Mouse (Mus musculus) G1E (cell line): ENCODE measurements around the gene Kcnj3. TPM values are rescaled to one million over a fixed set of nuclear protein-coding genes. Genes with fewer than 3 reads are reported as not detected.
"Not testable (repeated sequence)": the region's sequence is repeated elsewhere in the genome, so short reads cannot be mapped to it uniquely, and the experiment has no call there.

Source experiments
- ATAC-seq: 2 replicates; pipeline ENCODE4 v1.8.0; 2016; ENCODE audit warnings: mild to moderate bottlenecking; ENCODE audit not compliant: insufficient number of reproducible peaks, poor library complexity, low FRiP score, severe bottlenecking; ENCODE audit errors: extremely low read depth
- DNase-seq: peaks from one replicate; pipeline ENCODE4 v3.0.0; 2012; ENCODE audit warnings: low spot score
- H3K27me3 ChIP-seq: 2 replicates; pipeline ENCODE4 v1.6.1; 2012; ENCODE audit warnings: mild to moderate bottlenecking, low read length, inconsistent platforms; ENCODE audit not compliant: insufficient read depth
- H3K36me3 ChIP-seq: replicated peaks from 2 replicates; pipeline ENCODE3; 2012; ENCODE audit warnings: mild to moderate bottlenecking, inconsistent platforms
- H3K4me1 ChIP-seq: 2 replicates; pipeline ENCODE4 v1.6.1; 2012; ENCODE audit warnings: low read depth, low read length, inconsistent platforms, mixed read lengths; ENCODE audit not compliant: insufficient read depth
- H3K4me3 ChIP-seq: 2 replicates; pipeline ENCODE4 v1.5.1; 2012; ENCODE audit warnings: low read depth, mild to moderate bottlenecking, inconsistent platforms, low read length, moderate library complexity, mixed read lengths
- H3K9me3 ChIP-seq: replicated peaks from 2 replicates; pipeline ENCODE4 v1.6.1; 2012; ENCODE audit warnings: inconsistent platforms
- CTCF ChIP-seq: IDR thresholded peaks from 2 replicates; pipeline ENCODE4 v1.5.1; 2012; ENCODE audit warnings: low read depth, low read length, inconsistent platforms, mixed read lengths
- GATA1 ChIP-seq: IDR thresholded peaks from 2 replicates; pipeline ENCODE4 v1.6.1; 2012; ENCODE audit warnings: borderline replicate concordance, low read length, inconsistent platforms, mixed read lengths
- GATA2 ChIP-seq: IDR thresholded peaks from 2 replicates; pipeline ENCODE4 v1.6.1; 2012; ENCODE audit warnings: low read depth, low read length, inconsistent platforms, borderline replicate concordance
- POLR2AphosphoS5 ChIP-seq: IDR thresholded peaks from 2 replicates; pipeline ENCODE4 v1.6.1; 2012; ENCODE audit warnings: low read depth, low read length, inconsistent platforms; ENCODE audit not compliant: insufficient replicate concordance
- TAL1 ChIP-seq: conservative IDR thresholded peaks from 2 replicates; pipeline ENCODE4 v1.6.1; 2012; ENCODE audit warnings: low read depth, low read length, inconsistent platforms, mixed read lengths
- polyA plus RNA-seq: library from polyadenylated mRNA; stranded (reverse); fragments of >175 nt; gene quantifications from 2 replicates; pipeline ENCODE4 v1.2.3, GENCODE M21; 2012
- total RNA-seq, 2 experiments: library from RNA; stranded (forward) in 1 of 2; stranded (reverse) in 1 of 2; fragments of 200-1000 nt in 1 of 2; fragments of >200 nt in 1 of 2; fragmentation: Nextera tagmentation in 1 of 2; gene quantifications; 2 replicates each; pipeline ENCODE4 v1.2.3; 2014 to 2017

Gene Kcnj3
- total and polyA plus RNA-seq, 3 experiments: 0.11 TPM; not detected in 2

- H3K4me3 ChIP-seq: no peak overlapping the region
- TF ChIP-seq TAL1: no peak
- TF ChIP-seq POLR2AphosphoS5: no peak
- no peak for TF ChIP-seq CTCF
- no peak for TF ChIP-seq GATA1
- no peak for TF ChIP-seq GATA2
- DNase-seq (no peak), ATAC-seq (no peak)
- H3K9me3 ChIP-seq: no peaks in the 10 kb centered on the region
- no peaks in the 10 kb centered on the region for H3K27me3 ChIP-seq
- H3K36me3 ChIP-seq: no peaks in the 10 kb centered on the region
- H3K4me1 ChIP-seq: no peaks in the 10 kb centered on the region
These were observed 23.4 kb downstream of the Kcnj3 start for GRCm38 (mm10) chr2:55459195-55459594.

- H3K27me3 ChIP-seq: no peaks in the 10 kb centered on the region
- TF ChIP-seq CTCF (no peak), TAL1 (no peak), GATA1 (no peak), GATA2 (no peak), POLR2AphosphoS5 (no peak)
- H3K4me3 ChIP-seq: no peak overlapping the region
- ATAC-seq: no peak
- no peaks in the 10 kb centered on the region for H3K4me1 ChIP-seq
- peaks cover 3% of the 10 kb centered on the region; the same call in 1 of the 2 replicates for H3K9me3 ChIP-seq
- no peak for DNase-seq
- no peaks in the 10 kb centered on the region for H3K36me3 ChIP-seq
These were observed 33.4 kb downstream of the Kcnj3 start for GRCm38 (mm10) chr2:55469141-55469540.

GRCm38 (mm10) chr2:55470006-55470405 is 34.2 kb downstream of the Kcnj3 start:
- DNase-seq (no peak), ATAC-seq (no peak)
- H3K9me3 ChIP-seq: peaks cover 3% of the 10 kb centered on the region; the same call in 1 of the 2 replicates
- H3K4me3 ChIP-seq: no peak overlapping the region
- no peaks in the 10 kb centered on the region for H3K4me1 ChIP-seq
- H3K27me3 ChIP-seq: no peaks in the 10 kb centered on the region
- no peak for TF ChIP-seq GATA1
- no peak for TF ChIP-seq GATA2
- no peak for TF ChIP-seq POLR2AphosphoS5
- TF ChIP-seq TAL1: no peak
- TF ChIP-seq CTCF: no peak
- no peaks in the 10 kb centered on the region for H3K36me3 ChIP-seq

GRCm38 (mm10) chr2:55479511-55479910 is 43.7 kb downstream of the Kcnj3 start:
- Histone ChIP-seq H3K4me3 (no peak overlapping the region), H3K36me3 (no peaks in the 10 kb centered on the region), H3K9me3 (0 out of 2 replicates have a peak, but pooled peaks cover 1% of the 10 kb centered on the region), H3K4me1 (no peaks in the 10 kb centered on the region), H3K27me3 (no peaks in the 10 kb centered on the region)
- TF ChIP-seq GATA1: no peak
- no peak for TF ChIP-seq GATA2
- no peak for TF ChIP-seq CTCF
- no peak for TF ChIP-seq TAL1
- TF ChIP-seq POLR2AphosphoS5: no peak
- ATAC-seq: no peak
- DNase-seq: no peak

- ATAC-seq (no peak), DNase-seq (no peak)
- no peaks in the 10 kb centered on the region for H3K27me3 ChIP-seq
- H3K36me3 ChIP-seq: no peaks in the 10 kb centered on the region
- H3K4me3 ChIP-seq: no peak overlapping the region
- TF ChIP-seq POLR2AphosphoS5: no peak
- TF ChIP-seq CTCF: no peak
- TF ChIP-seq GATA2: no peak
- TF ChIP-seq TAL1: no peak
- no peak for TF ChIP-seq GATA1
- no peaks in the 10 kb centered on the region for H3K4me1 ChIP-seq
- H3K9me3 ChIP-seq: 0 out of 2 replicates have a peak, but pooled peaks cover 1% of the 10 kb centered on the region
These were observed 44.3 kb downstream of the Kcnj3 start for GRCm38 (mm10) chr2:55479933-55480601.

GRCm38 (mm10) chr2:55480602-55480965 is 44.8 kb downstream of the Kcnj3 start:
- Histone ChIP-seq H3K4me1 (no peaks in the 10 kb centered on the region), H3K27me3 (no peaks in the 10 kb centered on the region), H3K36me3 (no peaks in the 10 kb centered on the region), H3K4me3 (no peak overlapping the region), H3K9me3 (0 out of 2 replicates have a peak, but pooled peaks cover 1% of the 10 kb centered on the region)
- TF ChIP-seq CTCF (no peak), GATA2 (no peak), TAL1 (no peak), GATA1 (no peak), POLR2AphosphoS5 (no peak)
- no peak for ATAC-seq
- no peak for DNase-seq

GRCm38 (mm10) chr2:55485500-55486129 is 49.8 kb downstream of the Kcnj3 start:
- H3K36me3 ChIP-seq, H3K4me3 ChIP-seq, DNase-seq, ATAC-seq, H3K9me3 ChIP-seq, H3K27me3 ChIP-seq, H3K4me1 ChIP-seq: not testable (repeated sequence)
